Mouse (Mus musculus): ENCODE measurements around the gene Chrne.

Gene Chrne

GRCm38 (mm10) chr11:70619101-70619500 is at the start of gene Chrne:
Gene Chrne (minus strand): TSS chr11:70619216.
- DNase-seq, result no peak

- DNase-seq, result peak; percentile 87
Measured at GRCm38 (mm10) chr11:70668335-70668770, 49.3 kb upstream of the Chrne start.

GRCm38 (mm10) chr11:70667271-70668150 is 48.5 kb upstream of the Chrne start:
- DNase-seq, result no peak

- no peak for DNase-seq
Measured at GRCm38 (mm10) chr11:70666687-70667086, 47.7 kb upstream of the Chrne start.

GRCm38 (mm10) chr11:70664741-70665140 is 45.7 kb upstream of the Chrne start:
- no peak for DNase-seq

GRCm38 (mm10) chr11:70663957-70664356 is 44.9 kb upstream of the Chrne start:
- DNase-seq, result no peak

- no peak for DNase-seq
Measured at GRCm38 (mm10) chr11:70663101-70663500, 44.1 kb upstream of the Chrne start.

GRCm38 (mm10) chr11:70660571-70660970 is 41.6 kb upstream of the Chrne start:
- no peak for DNase-seq

- no peak for DNase-seq
Measured at GRCm38 (mm10) chr11:70658942-70659341, 39.9 kb upstream of the Chrne start.

GRCm38 (mm10) chr11:70658521-70658920 is 39.5 kb upstream of the Chrne start:
- DNase-seq, result no peak

GRCm38 (mm10) chr11:70657991-70658390 is 39.0 kb upstream of the Chrne start:
- no peak for DNase-seq

GRCm38 (mm10) chr11:70657573-70657972 is 38.6 kb upstream of the Chrne start:
- DNase-seq, result peak in 1 of 2 experiments; percentile 4

GRCm38 (mm10) chr11:70656964-70657363 is 37.9 kb upstream of the Chrne start, which contains the start of gene Eno3:
Gene Eno3 (plus strand): TSS chr11:70657202.
- peak in 1 of 2 experiments; percentile 53 for DNase-seq

GRCm38 (mm10) chr11:70656456-70656927 is 37.5 kb upstream of the Chrne start:
- peak; percentile 66 to 77 for DNase-seq

- DNase-seq, result peak; percentile 49 to 65
Measured at GRCm38 (mm10) chr11:70655571-70656455, 36.8 kb upstream of the Chrne start.

- DNase-seq, result peak; percentile 89 to 92
Measured at GRCm38 (mm10) chr11:70654923-70655570, 36.0 kb upstream of the Chrne start.

- peak; percentile 83 to 86 for DNase-seq
Measured at GRCm38 (mm10) chr11:70654198-70654922, 35.3 kb upstream of the Chrne start, which contains the start of gene Pfn1. Gene Pfn1 (minus strand): TSS chr11:70654644.

- DNase-seq, result peak; percentile 77 to 78
Measured at GRCm38 (mm10) chr11:70653345-70654197, 34.6 kb upstream of the Chrne start.

GRCm38 (mm10) chr11:70652884-70653344 is 33.9 kb upstream of the Chrne start:
- no peak for DNase-seq

GRCm38 (mm10) chr11:70652029-70652883 is 33.2 kb upstream of the Chrne start:
- no peak for DNase-seq
